Mouse (Mus musculus) liver, adult 2 months (tissue): ENCODE measurements around the gene Arhgef2.
A peak's percentile ranks its signal among the peaks of the same experiment; 100 is the strongest.

Experiments used
- CTCF ChIP-seq: fragments of 200-500 bp; IDR thresholded peaks from 2 replicates; pipeline ENCODE4 v1.5.1; 2011; ENCODE audit warnings: low read depth, low read length, control low read depth
- POLR2A ChIP-seq: fragments of 200-500 bp; IDR thresholded peaks from 2 replicates; pipeline ENCODE4 v1.6.1; 2011; ENCODE audit warnings: low read length, control low read depth; ENCODE audit not compliant: insufficient read depth; ENCODE audit errors: extremely low read depth

DNA sequence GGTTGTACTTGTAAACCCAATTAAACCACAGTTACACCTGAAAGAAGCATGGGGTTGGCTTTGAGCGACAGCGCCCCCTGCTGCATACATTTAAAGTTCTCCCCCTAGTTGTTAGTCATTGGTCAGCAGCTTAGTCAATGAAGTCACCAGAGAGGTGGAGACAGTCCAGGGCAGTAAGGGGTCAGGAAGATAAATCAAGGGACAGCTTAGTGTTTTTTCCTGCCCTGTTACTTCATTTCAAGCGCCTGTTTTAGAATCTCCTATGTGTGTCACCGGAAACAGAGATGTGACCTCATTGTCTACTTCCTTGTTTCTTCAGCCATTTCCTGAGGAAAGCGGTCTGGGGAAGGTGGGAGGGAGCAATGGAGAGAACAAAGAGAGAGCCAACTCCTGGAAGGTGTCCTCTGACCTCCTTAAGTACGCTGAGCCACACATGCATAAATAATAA is 2.0 kb upstream of the Arhgef2 start:
- TF ChIP-seq POLR2A (no peak), CTCF (peak; percentile 74)
